Mouse (Mus musculus): ENCODE data around the gene Vcan. TPM values are rescaled to one million over a fixed set of nuclear protein-coding genes. Genes with fewer than 3 reads are reported as not detected.
A peak's percentile ranks its signal among the peaks of the same experiment; 100 is the strongest.

The Vcan gene
- polyA plus RNA-seq, 1 experiment: 1.7 TPM

- no peak for DNase-seq
- TF ChIP-seq CTCF (conservative IDR thresholded peaks at IDR 0.05; ENCODE audit: insufficient read depth, insufficient read length, low read depth, low read length) (no peak), POLR2A (IDR thresholded peaks at IDR 0.05; ENCODE audit: low read depth, low read length) (no peak)
- 95% methylated on average over 11 of the region's 11 CpGs for WGBS
- Histone ChIP-seq H3K4me3 (ENCODE audit: insufficient read depth, low read depth, low read length) (no peak overlapping the region), H3K4me1 (ENCODE audit: control insufficient read depth, insufficient read depth, low read length) (no peaks in the 10 kb centered on the region), H3K27ac (ENCODE audit: insufficient read depth, low read depth, low read length) (no peak overlapping the region), H3K27me3 (replicated peaks; ENCODE audit: control insufficient read depth, insufficient read depth, low read length) (no peaks in the 10 kb centered on the region), H3K36me3 (ENCODE audit: control insufficient read depth, insufficient read depth, low read length) (no peaks in the 10 kb centered on the region)
These were observed 85.3 kb downstream of the Vcan start for GRCm38 (mm10) chr13:89657046-89657445.

- DNase-seq: no peak
- Histone ChIP-seq H3K27me3 (replicated peaks; ENCODE audit: control insufficient read depth, insufficient read depth, low read length) (no peaks in the 10 kb centered on the region), H3K4me1 (ENCODE audit: control insufficient read depth, insufficient read depth, low read length) (no peaks in the 10 kb centered on the region), H3K27ac (ENCODE audit: insufficient read depth, low read depth, low read length) (no peak overlapping the region), H3K36me3 (ENCODE audit: control insufficient read depth, insufficient read depth, low read length) (no peaks in the 10 kb centered on the region), H3K4me3 (ENCODE audit: insufficient read depth, low read depth, low read length) (no peak overlapping the region)
- no peak for TF ChIP-seq CTCF (conservative IDR thresholded peaks at IDR 0.05; ENCODE audit: insufficient read depth, insufficient read length, low read depth, low read length)
- TF ChIP-seq POLR2A (IDR thresholded peaks at IDR 0.05; ENCODE audit: low read depth, low read length): no peak
- 91% methylated on average over 2 of the region's 2 CpGs for whole genome bisulfite sequencing
These were observed 89.0 kb downstream of the Vcan start for GRCm38 (mm10) chr13:89653279-89653678.

GRCm38 (mm10) chr13:89652773-89653172, 89.5 kb downstream of the Vcan start:
- no peaks in the 10 kb centered on the region for H3K36me3 ChIP-seq (ENCODE audit: control insufficient read depth, insufficient read depth, low read length)
- WGBS: 28% methylated on average over 1 of the region's 1 CpGs
- DNase-seq: no peak
- no peak for TF ChIP-seq POLR2A (IDR thresholded peaks at IDR 0.05; ENCODE audit: low read depth, low read length)
- TF ChIP-seq CTCF (conservative IDR thresholded peaks at IDR 0.05; ENCODE audit: insufficient read depth, insufficient read length, low read depth, low read length): no peak
- H3K4me3 ChIP-seq (ENCODE audit: insufficient read depth, low read depth, low read length): no peak overlapping the region
- H3K27ac ChIP-seq (ENCODE audit: insufficient read depth, low read depth, low read length): no peak overlapping the region
- H3K4me1 ChIP-seq (ENCODE audit: control insufficient read depth, insufficient read depth, low read length): no peaks in the 10 kb centered on the region
- H3K27me3 ChIP-seq (replicated peaks; ENCODE audit: control insufficient read depth, insufficient read depth, low read length): no peaks in the 10 kb centered on the region

- Histone ChIP-seq H3K4me3 (ENCODE audit: insufficient read depth, low read depth, low read length) (no peak overlapping the region), H3K27ac (ENCODE audit: insufficient read depth, low read depth, low read length) (no peak overlapping the region), H3K36me3 (ENCODE audit: control insufficient read depth, insufficient read depth, low read length) (no peaks in the 10 kb centered on the region), H3K27me3 (replicated peaks; ENCODE audit: control insufficient read depth, insufficient read depth, low read length) (no peaks in the 10 kb centered on the region), H3K4me1 (ENCODE audit: control insufficient read depth, insufficient read depth, low read length) (no peaks in the 10 kb centered on the region)
- WGBS: 29% methylated on average over 2 of the region's 2 CpGs
- no peak for DNase-seq
- TF ChIP-seq POLR2A (IDR thresholded peaks at IDR 0.05; ENCODE audit: low read depth, low read length): no peak
- no peak for TF ChIP-seq CTCF (conservative IDR thresholded peaks at IDR 0.05; ENCODE audit: insufficient read depth, insufficient read length, low read depth, low read length)
These were observed 96.7 kb downstream of the Vcan start for GRCm38 (mm10) chr13:89645589-89645988.

GRCm38 (mm10) chr13:89637012-89637411, 105.3 kb downstream of the Vcan start:
- TF ChIP-seq CTCF (conservative IDR thresholded peaks at IDR 0.05; ENCODE audit: insufficient read depth, insufficient read length, low read depth, low read length) (no peak), POLR2A (IDR thresholded peaks at IDR 0.05; ENCODE audit: low read depth, low read length) (no peak)
- no peaks in the 10 kb centered on the region for H3K36me3 ChIP-seq (ENCODE audit: control insufficient read depth, insufficient read depth, low read length)
- H3K27ac ChIP-seq (ENCODE audit: insufficient read depth, low read depth, low read length): no peak overlapping the region
- no peak overlapping the region for H3K4me3 ChIP-seq (ENCODE audit: insufficient read depth, low read depth, low read length)
- 60% methylated on average over 3 of the region's 3 CpGs for WGBS
- no peaks in the 10 kb centered on the region for H3K27me3 ChIP-seq (replicated peaks; ENCODE audit: control insufficient read depth, insufficient read depth, low read length)
- no peak for DNase-seq
- H3K4me1 ChIP-seq (ENCODE audit: control insufficient read depth, insufficient read depth, low read length): no peaks in the 10 kb centered on the region

GRCm38 (mm10) chr13:89634137-89634683, 108.1 kb downstream of the Vcan start:
- H3K36me3 ChIP-seq (ENCODE audit: control insufficient read depth, insufficient read depth, low read length): no peaks in the 10 kb centered on the region
- no peaks in the 10 kb centered on the region for H3K27me3 ChIP-seq (replicated peaks; ENCODE audit: control insufficient read depth, insufficient read depth, low read length)
- 27% methylated on average over 4 of the region's 4 CpGs for WGBS
- no peak overlapping the region for H3K27ac ChIP-seq (ENCODE audit: insufficient read depth, low read depth, low read length)
- TF ChIP-seq POLR2A (IDR thresholded peaks at IDR 0.05; ENCODE audit: low read depth, low read length) (no peak), CTCF (conservative IDR thresholded peaks at IDR 0.05; ENCODE audit: insufficient read depth, insufficient read length, low read depth, low read length) (peak; percentile 61)
- no peaks in the 10 kb centered on the region for H3K4me1 ChIP-seq (ENCODE audit: control insufficient read depth, insufficient read depth, low read length)
- no peak overlapping the region for H3K4me3 ChIP-seq (ENCODE audit: insufficient read depth, low read depth, low read length)
- DNase-seq: peak; percentile 63

- no peak for TF ChIP-seq POLR2A (IDR thresholded peaks at IDR 0.05; ENCODE audit: low read depth, low read length)
- no peak for TF ChIP-seq CTCF (conservative IDR thresholded peaks at IDR 0.05; ENCODE audit: insufficient read depth, insufficient read length, low read depth, low read length)
- H3K27ac ChIP-seq (ENCODE audit: insufficient read depth, low read depth, low read length): no peak overlapping the region
- H3K4me3 ChIP-seq (ENCODE audit: insufficient read depth, low read depth, low read length): no peak overlapping the region
- 82% methylated on average over 3 of the region's 3 CpGs for WGBS
- no peak for DNase-seq
- H3K36me3 ChIP-seq (ENCODE audit: control insufficient read depth, insufficient read depth, low read length): no peaks in the 10 kb centered on the region
- H3K4me1 ChIP-seq (ENCODE audit: control insufficient read depth, insufficient read depth, low read length): no peaks in the 10 kb centered on the region
- H3K27me3 ChIP-seq (replicated peaks; ENCODE audit: control insufficient read depth, insufficient read depth, low read length): no peaks in the 10 kb centered on the region
These were observed 123.2 kb downstream of the Vcan start for GRCm38 (mm10) chr13:89619064-89619463.
